Mouse (Mus musculus) neural tube, embryonic 15.5 days (tissue): ENCODE results near the gene Maml3. TPM values are rescaled to one million over a fixed set of nuclear protein-coding genes. Genes with fewer than 3 reads are reported as not detected.

Experiments used
- ATAC-seq: fragments of 200-750 bp; cut with Nextera tagmentation; 2 replicates; pipeline ENCODE4 v1.8.0; 2017; ENCODE audit warnings: mild to moderate bottlenecking, moderate TSS enrichment, moderate library complexity; ENCODE audit not compliant: low FRiP score
- H3K27ac ChIP-seq: fragments of 300-500 bp; sonication (generic); replicated peaks from 2 replicates; pipeline ENCODE4 v1.5.1; 2015; ENCODE audit warnings: mild to moderate bottlenecking, inconsistent platforms
- H3K27me3 ChIP-seq: fragments of 300-500 bp; sonication (generic); replicated peaks from 2 replicates; pipeline ENCODE4 v1.6.1; 2015; ENCODE audit warnings: inconsistent platforms
- H3K36me3 ChIP-seq: fragments of 300-500 bp; sonication (generic); 2 replicates; pipeline ENCODE4 v1.6.1; 2015; ENCODE audit warnings: inconsistent platforms
- H3K4me1 ChIP-seq: fragments of 300-500 bp; sonication (generic); 2 replicates; pipeline ENCODE4 v1.6.1; 2015; ENCODE audit warnings: inconsistent platforms
- H3K4me2 ChIP-seq: fragments of 300-500 bp; sonication (generic); 2 replicates; pipeline ENCODE4 v1.6.1; 2015; ENCODE audit warnings: inconsistent platforms, mild to moderate bottlenecking, moderate library complexity
- H3K4me3 ChIP-seq: fragments of 300-500 bp; sonication (generic); replicated peaks from 2 replicates; pipeline ENCODE4 v1.5.1; 2015; ENCODE audit warnings: mild to moderate bottlenecking, inconsistent platforms
- H3K9ac ChIP-seq: fragments of 300-500 bp; sonication (generic); replicated peaks from 2 replicates; pipeline ENCODE4 v1.6.1; 2015; ENCODE audit warnings: mild to moderate bottlenecking, inconsistent platforms
- H3K9me3 ChIP-seq: fragments of 300-500 bp; sonication (generic); replicated peaks from 2 replicates; pipeline ENCODE4 v1.6.1; 2016; ENCODE audit warnings: inconsistent platforms
- WGBS: fragments of 180-500 bp; shearing (Covaris S2); methylation state at CpG from one replicate; pipeline ENCODE4 v1.1.7; 2015; ENCODE audit warnings: mixed read lengths; 5-methylcytosine and 5-hydroxymethylcytosine counted together
- polyA plus RNA-seq: library from polyadenylated mRNA; unstranded; fragments of >200 nt; fragmentation: Nextera tagmentation; extraction: Ambion mirVana; gene quantifications from 2 replicates; pipeline ENCODE4 v1.2.1, GENCODE M21; 2015

Maml3 gene
- polyA plus RNA-seq, 1 experiment from 2014 or later: 7.6 TPM

- no peak for ATAC-seq
- Histone ChIP-seq H3K27me3 (no peaks in the 10 kb centered on the region), H3K4me1 (peaks cover 17% of the 10 kb centered on the region), H3K27ac (peak overlapping the region; percentile 56), H3K36me3 (no peaks in the 10 kb centered on the region), H3K9ac (peak overlapping the region; percentile 17; the same call in 1 of the 2 replicates), H3K4me3 (no peak overlapping the region), H3K4me2 (no peak overlapping the region), H3K9me3 (no peaks in the 10 kb centered on the region)
- 58% methylated on average over 21 of the region's 21 CpGs for WGBS
These were observed 106.1 kb downstream of the Maml3 start for GRCm38 (mm10) chr3:51998511-51999399.

- no peak overlapping the region for H3K4me2 ChIP-seq
- no peaks in the 10 kb centered on the region for H3K27me3 ChIP-seq
- 84% methylated on average over 11 of the region's 11 CpGs for WGBS
- peaks cover 17% of the 10 kb centered on the region for H3K4me1 ChIP-seq
- no peak overlapping the region for H3K4me3 ChIP-seq
- no peak overlapping the region for H3K27ac ChIP-seq
- no peaks in the 10 kb centered on the region for H3K36me3 ChIP-seq
- ATAC-seq: 0 out of 2 replicates have a peak, but pooled peaks have one; percentile 16
- H3K9ac ChIP-seq: no peak overlapping the region
- no peaks in the 10 kb centered on the region for H3K9me3 ChIP-seq
These were observed 107.3 kb downstream of the Maml3 start for GRCm38 (mm10) chr3:51997616-51998015.

- no peaks in the 10 kb centered on the region for H3K36me3 ChIP-seq
- no peaks in the 10 kb centered on the region for H3K9me3 ChIP-seq
- 0 out of 2 replicates have a peak overlapping the region, but pooled peaks have one; percentile 7 for H3K27ac ChIP-seq
- peak; percentile 12; the same call in 1 of the 2 replicates for ATAC-seq
- WGBS: 47% methylated on average over 6 of the region's 6 CpGs
- no peak overlapping the region for H3K4me2 ChIP-seq
- H3K27me3 ChIP-seq: no peaks in the 10 kb centered on the region
- H3K4me3 ChIP-seq: no peak overlapping the region
- peaks cover 33% of the 10 kb centered on the region for H3K4me1 ChIP-seq
- no peak overlapping the region for H3K9ac ChIP-seq
These were observed 118.4 kb downstream of the Maml3 start for GRCm38 (mm10) chr3:51986507-51986906.

- no peaks in the 10 kb centered on the region for H3K36me3 ChIP-seq
- no peaks in the 10 kb centered on the region for H3K27me3 ChIP-seq
- 55% methylated on average over 5 of the region's 5 CpGs for WGBS
- ATAC-seq: no peak
- H3K9me3 ChIP-seq: no peaks in the 10 kb centered on the region
- H3K27ac ChIP-seq: no peak overlapping the region
- no peak overlapping the region for H3K4me3 ChIP-seq
- peaks cover 13% of the 10 kb centered on the region for H3K4me1 ChIP-seq
- no peak overlapping the region for H3K4me2 ChIP-seq
- H3K9ac ChIP-seq: no peak overlapping the region
These were observed 123.4 kb downstream of the Maml3 start for GRCm38 (mm10) chr3:51981496-51981895.

GRCm38 (mm10) chr3:51977654-51978352 is 127.1 kb downstream of the Maml3 start:
- H3K4me3 ChIP-seq: no peak overlapping the region
- no peak for ATAC-seq
- H3K27ac ChIP-seq: no peak overlapping the region
- H3K4me1 ChIP-seq: no peaks in the 10 kb centered on the region
- no peak overlapping the region for H3K9ac ChIP-seq
- 58% methylated on average over 8 of the region's 8 CpGs for WGBS
- H3K9me3 ChIP-seq: no peaks in the 10 kb centered on the region
- H3K36me3 ChIP-seq: no peaks in the 10 kb centered on the region
- H3K27me3 ChIP-seq: no peaks in the 10 kb centered on the region
- H3K4me2 ChIP-seq: no peak overlapping the region

- no peak overlapping the region for H3K4me2 ChIP-seq
- WGBS: 93% methylated on average over 7 of the region's 7 CpGs
- no peak overlapping the region for H3K9ac ChIP-seq
- H3K27ac ChIP-seq: no peak overlapping the region
- ATAC-seq: no peak
- no peaks in the 10 kb centered on the region for H3K36me3 ChIP-seq
- no peaks in the 10 kb centered on the region for H3K9me3 ChIP-seq
- no peak overlapping the region for H3K4me3 ChIP-seq
- no peaks in the 10 kb centered on the region for H3K4me1 ChIP-seq
- H3K27me3 ChIP-seq: no peaks in the 10 kb centered on the region
These were observed 130.3 kb downstream of the Maml3 start for GRCm38 (mm10) chr3:51974601-51975000.

- Histone ChIP-seq H3K4me1 (0 out of 2 replicates have a peak, but pooled peaks cover 4% of the 10 kb centered on the region), H3K27me3 (no peaks in the 10 kb centered on the region), H3K9ac (no peak overlapping the region), H3K9me3 (no peaks in the 10 kb centered on the region), H3K36me3 (no peaks in the 10 kb centered on the region), H3K4me3 (no peak overlapping the region), H3K4me2 (no peak overlapping the region), H3K27ac (no peak overlapping the region)
- 96% methylated on average over 6 of the region's 6 CpGs for WGBS
- no peak for ATAC-seq
These were observed 130.7 kb downstream of the Maml3 start for GRCm38 (mm10) chr3:51974153-51974552.

- Histone ChIP-seq H3K36me3 (no peaks in the 10 kb centered on the region), H3K27me3 (no peaks in the 10 kb centered on the region), H3K4me1 (peaks cover 9% of the 10 kb centered on the region; the same call in 1 of the 2 replicates), H3K9me3 (no peaks in the 10 kb centered on the region), H3K27ac (no peak overlapping the region), H3K4me2 (no peak overlapping the region), H3K4me3 (no peak overlapping the region), H3K9ac (no peak overlapping the region)
- 57% methylated on average over 6 of the region's 6 CpGs for WGBS
- no peak for ATAC-seq
These were observed 132.3 kb downstream of the Maml3 start for GRCm38 (mm10) chr3:51972576-51972975.

- H3K4me1 ChIP-seq: peaks cover 15% of the 10 kb centered on the region
- H3K9ac ChIP-seq: no peak overlapping the region
- H3K4me3 ChIP-seq: no peak overlapping the region
- H3K27me3 ChIP-seq: no peaks in the 10 kb centered on the region
- WGBS: 90% methylated on average over 2 of the region's 2 CpGs
- H3K36me3 ChIP-seq: no peaks in the 10 kb centered on the region
- H3K9me3 ChIP-seq: no peaks in the 10 kb centered on the region
- no peak overlapping the region for H3K4me2 ChIP-seq
- no peak for ATAC-seq
- H3K27ac ChIP-seq: no peak overlapping the region
These were observed 134.4 kb downstream of the Maml3 start for GRCm38 (mm10) chr3:51970489-51970888.

GRCm38 (mm10) chr3:51969451-51969850 is 135.4 kb downstream of the Maml3 start:
- ATAC-seq: no peak
- 61% methylated on average over 6 of the region's 6 CpGs for WGBS
- Histone ChIP-seq H3K36me3 (no peaks in the 10 kb centered on the region), H3K4me3 (no peak overlapping the region), H3K27me3 (no peaks in the 10 kb centered on the region), H3K9ac (no peak overlapping the region), H3K9me3 (no peaks in the 10 kb centered on the region), H3K27ac (0 out of 2 replicates have a peak overlapping the region, but pooled peaks have one; percentile 3), H3K4me2 (no peak overlapping the region), H3K4me1 (peaks cover 25% of the 10 kb centered on the region)

- 0 out of 2 replicates have a peak overlapping the region, but pooled peaks have one; percentile 14 for H3K9ac ChIP-seq
- 67% methylated on average over 7 of the region's 7 CpGs for WGBS
These were observed 139.0 kb downstream of the Maml3 start for GRCm38 (mm10) chr3:51965841-51966240.

More at GRCm38 (mm10) chr3:51965841-51966240, 139.0 kb downstream of the Maml3 start:
- Histone ChIP-seq H3K27ac (peak overlapping the region; percentile 82), H3K4me3 (no peak overlapping the region), H3K4me1 (peaks cover 44% of the 10 kb centered on the region), H3K4me2 (no peak overlapping the region), H3K9me3 (no peaks in the 10 kb centered on the region), H3K36me3 (no peaks in the 10 kb centered on the region), H3K27me3 (no peaks in the 10 kb centered on the region)
- ATAC-seq: no peak
